Mouse (Mus musculus) liver, embryonic 14.5 days (tissue): ENCODE measurements at regions not wholly inside any gene's neighbourhood (a gene's known extent, or its start where the extent isn't known, plus 50 kb on each side); places are given as distances from the start of the nearest gene placed in this dataset.

Experiments
- CTCF ChIP-seq: IDR thresholded peaks from 2 replicates; pipeline ENCODE4 v1.5.1; 2016; ENCODE audit warnings: antibody characterized with exemption, low read depth, control low read depth
- EP300 ChIP-seq: IDR thresholded peaks from 2 replicates; pipeline ENCODE4 v1.6.1; 2016; ENCODE audit warnings: antibody characterized with exemption, low read depth

DNA sequence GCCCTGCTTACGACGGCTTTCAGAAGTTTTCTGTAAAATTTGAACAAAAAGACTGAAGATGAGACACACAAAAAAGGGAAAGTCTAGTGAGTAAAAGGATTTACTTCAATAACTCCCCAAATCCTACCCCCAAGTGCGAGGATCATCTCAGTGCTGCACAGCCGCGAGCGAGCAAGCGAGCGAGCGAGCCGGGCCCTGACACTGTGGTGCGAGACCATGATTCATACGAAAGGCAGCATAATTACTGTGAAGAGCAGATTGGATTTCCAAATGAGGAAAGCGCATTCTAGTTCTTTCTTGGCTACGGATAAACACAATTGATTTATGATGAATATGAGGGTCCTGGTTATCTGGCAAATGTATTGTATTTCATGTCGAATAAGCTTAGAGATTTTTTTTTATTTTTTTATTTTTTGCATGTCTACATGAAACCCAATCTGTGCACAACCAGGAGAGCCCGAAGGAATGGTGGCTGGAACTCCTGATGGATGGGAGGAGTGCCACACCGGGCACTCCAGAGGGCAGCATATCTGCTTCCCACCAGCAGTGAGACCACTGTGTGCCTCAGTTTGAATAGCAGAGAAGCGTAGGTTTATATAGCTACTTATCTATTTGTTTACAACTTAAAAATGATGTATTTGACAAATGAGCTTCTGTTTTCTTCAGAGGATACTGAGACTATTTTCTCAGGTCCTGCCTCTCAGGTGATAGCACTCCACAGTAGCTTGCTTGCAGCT lies 106.9 kb upstream of the Fam241a start:
- TF ChIP-seq CTCF = no peak
- TF ChIP-seq EP300 = no peak
